Mouse (Mus musculus) lung, postnatal 0 days (tissue): Measurements from ENCODE around the gene Inca1.

ENCODE experiments used
- CTCF ChIP-seq: IDR thresholded peaks from 2 replicates; pipeline ENCODE4 v1.5.1; 2016; ENCODE audit warnings: antibody characterized with exemption, mild to moderate bottlenecking
- EP300 ChIP-seq: IDR thresholded peaks from 2 replicates; pipeline ENCODE4 v1.6.1; 2016; ENCODE audit warnings: antibody characterized with exemption, mild to moderate bottlenecking, control low read depth

DNA sequence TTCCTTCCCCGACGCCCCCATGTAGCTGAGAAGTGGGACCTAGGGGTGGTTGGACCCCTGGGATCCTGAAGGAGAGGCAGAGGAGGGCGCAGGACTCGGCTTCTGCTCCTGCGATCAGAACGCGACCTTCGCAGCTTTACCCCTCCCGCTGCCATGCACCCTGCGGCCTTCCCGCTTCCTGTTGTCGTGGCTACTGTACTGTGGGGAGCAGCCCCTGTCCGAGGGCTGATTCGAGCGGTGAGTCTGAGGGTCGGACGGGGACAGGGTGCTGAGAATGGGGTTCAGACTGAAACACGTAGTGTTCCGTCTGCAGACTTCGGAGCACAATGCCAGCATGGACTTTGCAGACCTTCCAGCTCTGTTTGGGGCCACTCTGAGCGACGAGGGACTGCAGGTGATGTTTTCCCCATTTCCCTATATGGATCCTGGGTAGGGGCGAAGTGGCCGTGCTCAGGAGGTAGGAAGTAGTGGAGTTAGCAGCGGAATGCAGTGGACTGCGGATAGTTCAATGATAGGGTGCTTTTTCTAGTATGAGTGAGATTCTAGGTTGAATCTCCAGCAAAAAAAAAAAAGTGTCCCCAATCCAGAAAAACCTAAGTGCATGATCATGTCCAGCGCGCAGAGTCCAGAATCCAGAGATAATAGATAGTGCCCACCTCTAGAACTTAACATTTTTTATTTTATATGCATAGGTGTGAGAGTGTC, 52.1 kb downstream of the Inca1 start:
- TF ChIP-seq EP300 (no peak), CTCF (no peak)
